Mouse (Mus musculus): ENCODE data around the gene Syt1.

DNA sequence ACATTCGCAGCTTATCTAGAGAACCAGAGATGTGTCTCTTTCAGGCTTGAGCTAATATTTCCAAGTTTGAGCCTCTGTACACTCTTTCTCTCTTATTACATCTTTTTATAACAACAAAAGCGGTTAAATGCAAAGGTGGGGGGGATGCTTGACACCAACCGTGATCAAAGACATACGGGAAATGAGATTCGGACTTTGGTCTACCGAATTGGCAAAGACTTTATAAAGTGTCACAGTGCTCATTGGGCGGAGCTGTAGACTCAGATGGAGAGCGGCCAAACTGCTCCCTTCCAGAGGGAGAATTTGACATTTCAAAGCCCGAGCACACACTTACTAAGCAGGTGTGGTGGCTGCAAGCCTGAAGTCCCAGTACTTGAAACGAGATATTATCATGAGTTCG, 477.9 kb downstream of the Syt1 start:
- TF ChIP-seq EP300 (IDR thresholded peaks at IDR 0.05; ENCODE audit: low read depth) (no peak), CTCF (IDR thresholded peaks at IDR 0.05; ENCODE audit: low read depth) (no peak)
